Mouse (Mus musculus) thymus, postnatal 0 days (tissue): ENCODE measurements around the gene Tut4. TPM values are rescaled to one million over a fixed set of nuclear protein-coding genes. Genes with fewer than 3 reads are reported as not detected.
A peak's percentile ranks its signal among the peaks of the same experiment; 100 is the strongest.

ENCODE experiments used
- DNase-seq: peaks from one replicate; pipeline ENCODE4 v3.0.0-alpha.2; 2015; ENCODE audit warnings: low spot score
- polyA plus RNA-seq: library from polyadenylated mRNA; unstranded; fragments of >200 nt; fragmentation: Nextera tagmentation; extraction: Ambion mirVana; gene quantifications from 2 replicates; pipeline ENCODE4 v1.2.1, GENCODE M21; 2015

Tut4 gene
- 47.3 and 68.5 TPM in 2 replicates for polyA plus RNA-seq

DNA sequence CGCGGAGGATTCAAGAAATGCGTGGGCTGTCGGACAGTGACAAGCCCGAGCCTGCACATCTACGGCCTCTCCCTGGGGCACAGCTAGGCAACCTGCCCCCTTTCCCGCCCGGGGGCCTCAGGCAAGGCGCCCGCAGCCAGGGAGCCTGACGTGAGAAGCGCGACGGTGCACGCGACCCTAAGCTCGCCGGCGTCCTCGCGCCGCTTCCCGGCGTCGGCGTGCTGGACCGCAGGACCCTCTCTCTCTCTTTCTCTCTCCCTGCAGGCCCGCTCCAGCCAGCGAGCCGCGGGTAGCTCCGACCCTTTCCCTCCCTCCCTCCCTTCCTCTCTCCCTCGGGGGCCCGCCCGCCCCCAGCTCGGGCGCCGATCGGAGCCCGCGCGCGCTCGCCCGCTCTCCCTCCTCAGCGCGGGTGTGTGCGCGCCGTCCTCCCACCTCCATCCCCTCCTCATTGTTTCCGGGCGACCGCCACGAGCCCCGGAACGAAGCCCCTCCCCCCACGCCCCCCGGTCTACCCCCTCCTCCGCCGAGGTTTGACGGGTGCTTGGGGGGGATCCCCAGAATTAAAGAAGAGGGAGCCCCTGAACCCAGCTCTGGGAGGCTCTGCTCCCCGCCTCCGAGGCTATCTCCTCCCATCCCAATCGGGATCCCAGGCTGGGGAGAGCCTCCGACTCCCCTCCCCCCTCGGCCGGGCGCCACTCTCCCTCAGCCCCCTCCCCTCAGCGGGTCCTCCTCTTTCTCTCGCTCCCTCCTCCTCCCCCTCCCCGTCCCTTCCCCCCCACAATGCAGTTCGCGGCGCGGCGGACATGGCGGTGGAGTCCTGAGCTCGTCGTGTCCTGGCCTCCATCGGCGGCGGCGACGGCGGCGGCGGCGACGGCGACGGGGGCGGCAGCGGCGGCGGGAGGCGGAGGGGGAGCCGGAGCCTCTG, at the start of gene Tut4:
Tut4 (plus strand) TSS at position 196 of the 925 bp plus-strand sequence.
- peak; percentile 84 for DNase-seq

DNA sequence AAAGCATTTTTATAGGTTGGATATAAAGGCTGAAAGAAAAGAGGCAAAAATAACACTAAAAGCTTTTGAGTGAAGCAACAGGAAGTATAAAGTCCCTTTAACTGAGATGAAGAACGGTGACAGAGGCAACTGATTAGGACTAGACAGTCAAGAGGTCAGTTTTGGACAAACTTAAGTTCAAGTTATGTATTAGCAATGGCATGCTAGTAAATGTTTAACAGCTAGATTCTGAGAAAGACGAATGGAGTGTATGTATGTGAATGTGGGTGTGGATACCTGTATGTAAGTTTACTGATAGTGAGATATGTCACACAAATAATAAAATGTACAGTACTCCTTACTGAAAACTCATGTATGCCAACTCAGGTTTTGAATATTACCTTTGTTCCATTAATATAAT, 34.6 kb upstream of the Tut4 start:
- DNase-seq = no peak

DNA sequence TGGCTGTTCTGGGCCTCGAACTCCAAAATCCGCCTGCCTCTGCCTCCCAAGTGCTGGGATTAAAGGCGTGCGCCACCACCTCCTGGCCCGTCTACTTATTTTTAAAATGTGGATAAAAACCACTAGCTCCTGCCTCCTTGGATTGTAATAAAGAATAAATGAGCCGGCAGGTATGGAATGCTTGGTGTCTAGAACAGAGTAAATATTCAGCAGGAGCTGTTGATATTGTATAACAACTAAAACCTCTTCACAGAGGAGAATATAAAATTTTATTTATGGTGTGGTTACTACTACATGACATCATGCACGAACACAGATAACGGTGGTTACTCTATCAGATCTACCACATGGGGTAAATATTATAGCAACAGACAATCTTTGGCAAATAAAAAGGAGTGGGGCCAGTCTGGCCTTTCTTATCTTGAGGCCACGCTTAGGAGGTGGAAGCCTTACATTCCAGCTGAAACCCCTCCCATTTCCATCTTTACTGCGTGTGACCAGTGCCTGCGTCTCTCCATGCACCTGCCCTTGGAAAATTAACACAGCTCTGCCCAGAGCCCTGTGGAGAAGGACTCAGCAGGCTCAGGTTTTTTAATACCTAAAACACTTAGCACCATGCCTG, 31.4 kb upstream of the Tut4 start:
- DNase-seq = no peak

DNA sequence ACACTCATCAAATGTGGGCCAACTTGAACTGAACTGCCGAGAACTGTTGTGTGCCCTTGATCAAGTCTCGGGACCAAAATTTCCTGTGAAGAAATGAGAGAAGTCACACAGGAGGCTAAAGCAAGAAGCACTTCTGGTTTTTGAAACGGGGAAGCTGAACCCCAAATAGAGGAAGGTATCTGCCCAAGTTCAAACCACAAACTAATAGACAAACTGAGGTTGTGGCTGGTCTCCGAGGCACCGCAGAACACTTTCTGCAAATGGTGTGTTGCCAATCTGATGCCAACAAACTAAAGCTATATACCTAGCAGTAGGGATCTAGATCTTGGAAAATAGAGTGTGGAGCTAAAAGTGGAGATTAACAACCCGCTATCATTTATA, 30.9 kb upstream of the Tut4 start:
- no peak for DNase-seq

DNA sequence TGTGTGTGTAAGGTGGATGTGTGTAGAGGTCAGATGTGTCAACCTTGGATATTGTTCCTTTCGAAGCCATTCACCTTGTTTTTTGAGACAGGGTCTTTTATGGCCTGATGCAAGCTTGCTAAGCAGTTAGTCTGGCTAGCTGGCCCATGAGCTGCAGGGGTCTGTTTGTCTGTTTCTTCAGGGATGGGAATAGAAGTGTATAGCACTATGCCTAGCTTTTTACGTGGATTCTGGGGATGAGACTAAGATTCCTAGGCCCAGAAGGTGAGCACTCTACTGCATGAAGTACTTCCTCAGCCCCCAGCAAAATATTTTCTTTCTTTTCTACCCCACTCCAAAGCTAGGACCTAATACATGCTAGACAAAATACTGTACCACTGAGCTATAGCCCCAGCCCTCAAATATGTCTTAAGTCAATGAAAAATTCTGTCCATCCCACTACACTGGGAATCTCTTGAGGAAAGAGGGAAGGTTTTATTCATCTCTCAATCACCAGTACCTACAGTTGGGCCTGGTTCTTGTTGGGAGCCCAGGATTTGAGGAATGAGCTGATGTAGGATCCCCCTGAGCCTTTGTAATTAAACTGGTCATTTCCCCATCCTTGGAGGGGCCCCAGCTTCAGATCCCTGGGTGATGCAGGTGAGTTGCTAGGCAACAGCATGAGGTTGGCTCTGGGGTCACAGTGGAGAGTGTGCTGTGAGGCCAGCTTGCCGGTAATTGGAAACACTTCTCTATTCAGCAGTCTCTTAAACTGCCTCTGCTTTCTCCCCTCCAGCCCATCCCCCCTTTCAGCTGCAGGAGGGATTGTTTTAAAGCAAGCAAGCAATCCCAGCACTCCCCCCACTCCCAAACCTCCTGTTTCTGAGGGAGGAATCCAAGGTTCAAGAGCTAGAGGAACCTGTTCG, 28.3 kb upstream of the Tut4 start:
- DNase-seq = no peak

DNA sequence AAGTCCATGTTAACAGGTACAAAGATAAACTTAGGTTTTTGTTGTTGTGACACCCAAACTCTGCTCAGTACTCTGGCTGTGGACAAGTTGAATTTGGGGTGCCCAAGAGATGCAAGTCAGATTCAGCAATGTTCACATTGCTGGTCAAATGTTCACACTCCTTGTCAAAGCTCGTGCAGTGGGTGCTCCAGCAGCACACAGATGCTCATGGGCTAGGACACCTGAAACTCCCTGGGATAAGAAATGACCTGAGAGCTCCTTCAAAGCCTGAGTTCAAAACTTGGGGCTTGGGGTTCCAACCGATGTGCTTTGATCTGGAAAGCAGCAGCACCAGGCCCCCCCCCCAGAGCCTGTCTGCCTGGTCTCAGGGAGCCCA, 27.7 kb upstream of the Tut4 start:
- DNase-seq = no peak

DNA sequence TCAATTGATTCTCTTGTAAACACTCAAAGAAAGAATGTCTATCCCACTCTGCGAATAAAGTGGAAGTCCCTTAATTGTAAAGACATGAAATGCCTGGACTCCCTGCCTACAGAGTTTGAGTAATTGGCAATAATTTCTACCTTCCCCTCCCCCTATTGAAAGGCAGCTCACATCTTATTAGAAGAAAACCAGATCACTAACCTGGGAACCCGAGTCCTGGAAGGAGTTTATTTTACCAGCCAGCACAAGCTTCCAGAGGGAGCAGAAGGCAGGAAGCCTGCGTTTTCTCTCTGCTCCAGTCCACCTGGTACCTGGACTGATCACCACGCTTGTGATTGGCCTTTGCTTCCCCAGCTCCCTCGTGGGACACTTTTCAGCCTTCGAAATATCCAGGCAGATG, 25.9 kb upstream of the Tut4 start:
- no peak for DNase-seq

DNA sequence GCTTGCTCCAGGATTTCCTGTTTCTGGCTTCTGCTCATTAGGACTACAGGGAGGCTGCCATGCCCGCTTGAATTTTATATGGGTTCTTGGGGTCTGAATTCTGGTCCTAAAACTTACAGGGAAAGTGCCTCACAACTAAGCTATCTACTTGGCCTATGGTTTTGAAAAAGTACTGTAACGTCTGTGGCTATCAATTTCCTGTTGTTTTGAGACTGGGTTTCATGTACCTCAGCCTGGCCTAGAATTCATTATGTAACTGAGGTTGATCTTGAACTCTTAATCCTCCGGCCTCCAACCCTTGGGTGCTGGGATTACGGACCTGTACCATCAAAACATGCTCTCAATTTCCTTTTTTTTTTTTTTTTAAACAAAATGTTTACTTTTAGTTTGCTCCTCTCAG, 25.0 kb upstream of the Tut4 start:
- DNase-seq = no peak

DNA sequence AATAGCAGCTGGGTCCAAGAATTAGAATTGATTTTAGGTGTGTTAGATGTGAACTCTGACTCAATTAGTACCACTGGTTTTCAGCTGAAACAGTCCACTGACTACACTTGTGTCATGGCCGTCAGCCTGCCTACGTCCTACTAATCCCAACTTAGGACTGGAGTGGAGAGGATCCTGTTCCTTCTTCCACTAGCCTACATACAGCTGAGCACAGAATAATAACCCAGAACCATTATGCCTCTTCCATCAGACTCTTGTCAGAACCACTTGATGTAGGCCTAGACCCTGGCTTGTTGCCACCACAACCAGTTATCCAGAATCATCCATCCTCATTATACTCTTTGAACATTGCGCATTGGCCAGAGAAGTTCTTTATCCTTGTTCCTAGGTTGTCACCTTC, 24.4 kb upstream of the Tut4 start:
- no peak for DNase-seq

DNA sequence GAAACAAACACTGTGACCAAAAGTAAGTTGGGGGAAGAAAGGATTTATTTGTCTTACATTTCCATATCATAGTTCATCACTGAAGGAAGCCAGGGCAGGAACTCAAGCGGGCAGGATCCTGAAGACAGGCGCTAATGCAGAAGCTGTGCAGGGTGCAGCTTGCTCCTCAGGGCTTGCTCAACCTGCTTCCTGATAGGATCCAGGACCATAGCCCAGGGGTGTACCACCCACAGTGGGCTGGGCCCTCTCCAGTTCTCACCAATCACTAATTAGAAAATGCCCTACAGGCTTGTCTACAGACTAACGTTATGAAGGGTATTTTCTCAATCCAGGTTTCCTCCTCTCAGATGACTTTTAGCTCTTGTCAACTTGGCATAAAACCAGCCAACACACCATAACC, 23.6 kb upstream of the Tut4 start:
- DNase-seq = no peak

DNA sequence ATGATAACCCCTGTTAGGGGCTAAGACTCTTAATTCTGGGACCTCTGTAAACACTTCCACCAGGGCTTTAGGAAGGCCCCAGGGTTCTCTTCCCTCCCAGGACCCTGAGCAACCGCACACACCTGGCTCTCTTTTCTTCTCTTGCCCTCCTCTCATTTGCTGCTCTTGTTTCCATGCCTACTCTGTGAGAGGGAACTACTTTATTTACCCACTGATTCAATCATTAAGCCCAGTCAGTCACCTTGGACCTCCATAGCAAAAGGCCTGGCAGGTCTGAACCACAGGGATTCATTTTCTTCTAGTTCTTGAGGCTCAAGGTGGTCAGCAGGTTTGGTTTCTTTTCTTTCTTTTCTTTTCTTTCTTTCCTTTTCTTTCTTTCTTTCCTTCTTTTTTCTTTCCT, 23.0 kb upstream of the Tut4 start:
- DNase-seq = no peak

DNA sequence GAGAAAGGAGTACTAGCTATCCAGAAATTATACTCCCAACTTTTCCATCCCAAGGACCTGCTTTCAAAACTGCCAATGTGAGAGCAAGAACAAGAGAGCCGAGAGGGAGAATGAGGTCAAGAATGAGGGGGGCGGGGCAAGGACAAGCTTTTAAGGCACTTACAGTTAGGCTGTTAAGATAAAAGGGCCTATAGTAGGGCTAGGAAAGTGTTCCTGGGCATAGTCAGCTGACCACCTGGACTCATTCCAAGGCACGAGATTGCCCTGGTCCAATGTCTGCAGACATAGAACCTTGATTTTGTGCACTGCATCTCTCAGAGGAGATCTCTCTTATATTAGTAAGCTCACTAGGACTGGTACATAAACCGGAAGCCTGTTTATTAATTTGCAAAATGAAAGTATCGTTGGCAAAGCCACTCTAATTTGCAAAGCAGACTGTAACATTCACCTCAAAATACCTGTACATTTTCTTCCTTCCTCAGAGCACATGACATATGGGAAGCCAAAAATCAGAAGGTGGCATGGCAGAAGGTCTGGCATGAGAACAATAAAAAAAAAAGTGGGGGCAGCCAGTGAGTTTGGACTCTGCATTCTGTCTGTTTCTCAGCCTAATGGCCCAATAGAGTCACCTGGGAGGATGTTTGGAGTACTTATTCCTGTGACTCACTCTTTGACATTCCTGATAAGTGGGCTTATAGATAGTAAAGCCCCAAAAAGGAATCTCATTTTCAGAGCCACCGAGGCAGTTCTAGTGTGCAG, 21.0 kb upstream of the Tut4 start:
- no peak for DNase-seq

DNA sequence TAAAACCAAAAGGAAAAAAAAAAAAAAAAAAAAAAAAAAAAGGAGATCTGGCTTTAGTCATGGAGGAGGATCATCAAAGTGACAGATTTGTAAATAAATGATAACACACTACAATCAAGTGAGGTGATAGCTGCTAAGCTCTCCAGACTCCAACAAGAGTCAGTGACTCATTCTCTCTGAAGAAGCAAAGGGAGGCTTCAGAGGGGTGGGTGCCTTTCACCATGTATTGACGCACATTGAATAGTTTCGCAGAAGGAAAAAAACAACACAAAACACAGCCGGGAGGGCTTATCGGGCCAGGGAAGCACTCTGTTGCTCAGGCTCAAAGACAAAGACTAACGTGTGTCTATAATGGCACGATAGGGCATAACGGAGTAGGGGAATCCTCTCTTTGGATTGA, 11.1 kb upstream of the Tut4 start:
- DNase-seq = no peak

DNA sequence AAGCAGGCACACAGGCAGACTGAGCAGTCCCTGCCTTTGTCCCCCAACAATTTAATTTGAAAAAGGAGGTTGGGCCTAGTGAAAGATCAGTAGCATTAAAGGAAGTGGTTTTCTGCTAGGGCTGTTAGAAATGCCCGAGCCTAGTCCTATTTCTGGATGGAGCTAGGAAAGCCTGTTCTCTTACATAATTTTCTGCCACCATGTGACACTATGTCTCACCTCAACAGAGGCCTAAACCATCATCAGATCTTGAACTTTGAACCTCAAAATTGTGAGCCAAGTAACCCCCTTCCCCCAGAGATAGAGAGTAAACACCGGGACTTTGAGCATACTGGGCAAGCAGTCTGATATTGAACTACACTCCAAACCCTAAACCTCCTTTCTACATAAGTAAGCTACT, 3.2 kb upstream of the Tut4 start:
- peak; percentile 2 for DNase-seq

DNA sequence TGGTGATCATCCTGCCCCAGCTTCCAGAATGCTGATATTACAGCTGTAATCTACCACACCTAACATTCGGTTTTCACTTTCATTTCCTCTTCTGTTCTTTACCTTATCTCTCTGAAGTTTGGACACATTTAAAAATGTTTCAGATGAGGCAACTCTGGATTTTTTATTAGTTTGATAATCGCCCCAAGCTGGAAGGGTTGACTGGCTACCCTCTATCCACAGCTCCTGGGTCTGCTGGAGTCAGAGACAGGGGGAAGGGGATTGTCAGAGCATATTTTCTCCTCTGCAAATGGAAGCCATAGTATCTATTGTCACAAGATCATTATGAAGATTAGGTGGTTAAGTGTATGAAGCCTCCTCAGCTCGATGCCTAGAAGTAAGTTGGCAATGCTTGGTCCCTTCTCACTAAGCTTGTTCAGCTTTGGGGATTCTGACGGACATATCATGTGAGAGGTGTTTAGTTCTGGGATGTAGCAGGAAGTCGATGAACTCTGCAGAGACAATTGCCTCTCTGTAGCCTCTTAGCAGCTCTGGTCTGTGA, 955 bp upstream of the Tut4 start:
- DNase-seq = peak; percentile 28

DNA sequence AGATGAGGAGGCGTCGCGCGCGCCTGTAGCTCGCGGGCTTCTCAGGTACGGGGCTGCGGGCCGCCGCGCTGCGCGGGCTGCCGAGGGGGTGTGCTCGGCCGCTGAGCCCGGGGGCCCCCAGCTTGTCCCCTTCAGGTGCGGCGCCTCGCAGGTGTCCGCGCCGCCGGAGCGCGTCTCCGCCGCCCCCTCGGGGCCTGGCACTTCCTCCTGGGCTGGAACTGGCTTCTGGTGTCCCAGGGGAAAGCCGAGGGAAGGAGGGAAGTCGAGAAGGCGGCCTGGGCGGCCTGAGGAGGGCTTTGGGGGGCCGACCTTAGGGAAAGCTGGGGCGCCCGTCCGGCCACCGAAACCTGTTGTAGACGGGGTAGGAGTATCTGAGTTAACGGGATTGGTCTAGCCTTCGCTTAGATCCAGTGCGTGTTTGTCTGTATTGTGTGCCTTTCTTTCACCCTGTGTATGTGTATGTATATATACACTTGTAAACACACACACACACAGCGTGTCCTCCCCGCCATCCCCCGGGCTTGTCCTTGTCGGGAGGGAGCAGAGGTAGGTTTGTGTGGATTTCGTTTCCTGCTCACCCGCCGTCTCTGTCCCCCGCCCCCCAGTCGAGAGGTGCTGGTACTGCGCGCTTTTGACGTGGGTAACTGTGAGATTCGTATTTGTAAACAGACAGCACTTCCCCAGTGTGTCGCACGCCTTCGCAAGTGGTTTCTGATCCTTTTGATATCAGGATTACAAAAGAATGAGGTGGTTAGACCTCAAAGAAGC, 1.1 kb downstream of the Tut4 start:
- DNase-seq = peak; percentile 88

DNA sequence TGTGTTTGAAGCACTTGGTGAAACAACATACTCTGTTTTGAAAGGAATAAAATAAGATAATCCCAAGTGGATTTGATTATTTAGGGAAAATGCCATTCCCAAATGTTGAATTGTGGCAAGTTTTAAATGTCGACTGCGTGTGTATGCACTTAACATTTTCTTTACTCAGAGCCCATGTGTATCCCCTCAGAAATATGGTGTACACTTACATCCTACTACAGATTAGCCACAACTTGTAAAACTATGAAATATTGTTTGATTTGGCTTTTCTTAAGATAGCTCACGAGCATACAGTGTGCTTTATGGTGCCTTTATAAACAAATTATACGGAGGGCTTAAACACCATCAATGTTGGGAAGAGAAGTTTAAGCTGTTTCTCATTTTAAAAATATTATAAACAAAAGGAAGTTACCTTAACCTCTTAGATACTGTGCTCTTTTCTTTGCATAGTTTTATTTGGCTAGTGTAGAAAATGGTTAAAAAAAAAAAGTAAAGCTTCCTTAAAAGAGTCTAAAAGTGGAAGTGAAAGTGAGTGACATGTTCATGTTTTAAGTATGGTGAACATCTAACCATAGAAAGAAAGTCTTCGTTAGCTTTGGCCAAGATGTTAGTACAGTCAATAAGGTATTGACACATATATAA, 2.2 kb downstream of the Tut4 start:
- no peak for DNase-seq

DNA sequence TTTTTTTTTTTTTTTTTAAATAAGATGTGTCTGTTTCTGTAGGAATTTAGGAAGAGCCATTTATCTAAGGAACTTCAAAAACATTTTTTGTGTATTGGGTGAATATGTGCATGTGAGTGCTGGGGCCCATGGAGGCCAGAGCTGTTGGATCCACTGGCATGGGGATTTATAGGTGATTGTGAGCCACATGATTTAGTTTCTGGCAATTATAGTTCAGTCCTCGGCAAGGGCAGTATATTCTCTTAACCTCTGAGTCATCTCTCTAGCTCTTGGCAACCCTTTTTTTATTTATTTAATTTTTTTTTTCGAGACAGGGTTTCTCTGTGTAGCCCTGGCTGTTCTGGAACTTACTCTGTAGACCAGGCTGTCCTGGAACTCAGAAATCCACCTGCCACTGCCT, 14.4 kb downstream of the Tut4 start:
- DNase-seq = no peak

DNA sequence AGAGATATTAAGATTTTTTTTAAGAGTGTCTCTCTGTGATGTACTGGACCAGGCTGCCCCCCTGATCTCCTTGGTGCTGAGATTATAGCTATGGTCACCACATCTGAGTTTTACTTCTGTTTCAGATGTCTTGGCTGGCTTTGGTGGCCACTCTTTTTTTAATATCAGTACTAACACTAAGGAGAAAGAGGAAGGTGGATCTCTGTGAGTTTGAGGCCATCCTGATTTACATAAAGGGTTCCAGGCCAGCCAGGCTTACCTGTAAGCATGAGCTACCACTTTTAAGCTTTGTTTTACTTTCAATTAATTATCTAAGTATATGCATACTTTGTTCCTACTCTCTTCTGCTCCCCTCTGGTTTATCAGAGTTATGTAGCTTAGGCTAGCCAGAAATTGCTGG, 23.6 kb downstream of the Tut4 start:
- no peak for DNase-seq

DNA sequence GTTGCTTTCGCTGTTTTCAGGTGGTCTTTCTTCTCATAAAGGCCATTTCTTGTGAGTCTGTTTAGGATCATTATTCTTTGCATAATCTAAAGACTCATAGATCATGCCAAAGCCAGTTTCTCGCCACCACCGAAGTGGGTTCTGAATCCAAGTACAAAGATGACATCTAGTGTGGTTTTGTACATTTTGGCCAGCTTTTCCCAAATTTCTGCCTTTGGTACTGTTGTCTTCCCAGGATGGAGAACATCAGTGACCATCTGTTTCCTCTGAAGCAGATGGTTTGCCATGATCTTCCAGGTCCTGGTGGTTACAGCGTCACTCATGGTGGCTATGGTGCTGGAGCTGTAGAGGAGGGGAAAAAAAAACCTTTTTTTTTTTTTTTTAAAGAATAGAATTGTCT, 25.0 kb downstream of the Tut4 start:
- no peak for DNase-seq
